Mouse (Mus musculus): ENCODE measurements at regions not wholly inside any gene's neighbourhood (a gene's known extent, or its start where the extent isn't known, plus 50 kb on each side); places are given as distances from the start of the nearest gene placed in this dataset.

- ATAC-seq (ENCODE audit: poor library complexity, severe bottlenecking) = peak; percentile 99
Observed at GRCm38 (mm10) chr11:29318699-29319098, 54.8 kb upstream of the Ccdc88a start.

GRCm38 (mm10) chr11:29310584-29310983 lies 62.9 kb upstream of the Ccdc88a start:
- no peak for ATAC-seq (ENCODE audit: poor library complexity, severe bottlenecking)

- ATAC-seq (ENCODE audit: poor library complexity, severe bottlenecking) = peak; percentile 64
Observed at GRCm38 (mm10) chr11:29308024-29308598, 60.9 kb upstream of the Cfap36 start.

GRCm38 (mm10) chr11:29300517-29300916 lies 53.3 kb upstream of the Cfap36 start:
- ATAC-seq (ENCODE audit: poor library complexity, severe bottlenecking) = no peak

All from megakaryocyte, adult 5-6 weeks (primary cell).